Mouse (Mus musculus) retina, postnatal 7 days (tissue): Measurements from ENCODE around the gene Cd3eap.

Experiments used
- DNase-seq: peaks from one replicate; pipeline ENCODE4 v3.0.0-alpha.2; 2012; ENCODE audit warnings: low read depth, low spot score

Gene Cd3eap

GRCm38 (mm10) chr7:19359299-19359891 is at the start of gene Cd3eap, which contains the start of gene Ppp1r13l:
Gene Cd3eap (minus strand): TSS chr7:19359483.
Gene Ppp1r13l (plus strand): TSS chr7:19359749.
- peak; percentile 78 for DNase-seq

- DNase-seq, result peak; percentile 74
Observed at GRCm38 (mm10) chr7:19405417-19405816, 46.1 kb upstream of the Cd3eap start.

DNA sequence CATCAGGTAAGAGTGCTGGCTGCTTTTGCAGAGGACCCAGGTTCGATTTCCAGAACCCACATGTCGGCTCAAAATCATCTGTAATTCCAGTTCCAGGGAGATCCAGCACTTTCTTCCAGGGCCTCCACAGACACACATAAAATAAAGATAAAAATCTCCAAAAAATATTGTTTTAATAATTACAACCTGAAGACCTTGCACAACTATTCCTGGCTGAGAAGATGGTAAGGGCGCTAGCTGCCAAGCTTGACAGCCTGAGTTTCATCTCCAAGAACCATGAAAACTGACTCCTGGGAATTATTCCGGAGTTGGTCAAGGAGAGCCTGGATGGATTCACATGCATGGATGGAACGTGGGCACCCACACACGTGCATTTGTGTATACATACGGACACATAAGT is 45.2 kb upstream of the Cd3eap start, which contains the start of gene Ckm:
TSS of gene Ckm (plus strand) at position 301 of the 400 bp plus-strand sequence.
- DNase-seq, result no peak

DNA sequence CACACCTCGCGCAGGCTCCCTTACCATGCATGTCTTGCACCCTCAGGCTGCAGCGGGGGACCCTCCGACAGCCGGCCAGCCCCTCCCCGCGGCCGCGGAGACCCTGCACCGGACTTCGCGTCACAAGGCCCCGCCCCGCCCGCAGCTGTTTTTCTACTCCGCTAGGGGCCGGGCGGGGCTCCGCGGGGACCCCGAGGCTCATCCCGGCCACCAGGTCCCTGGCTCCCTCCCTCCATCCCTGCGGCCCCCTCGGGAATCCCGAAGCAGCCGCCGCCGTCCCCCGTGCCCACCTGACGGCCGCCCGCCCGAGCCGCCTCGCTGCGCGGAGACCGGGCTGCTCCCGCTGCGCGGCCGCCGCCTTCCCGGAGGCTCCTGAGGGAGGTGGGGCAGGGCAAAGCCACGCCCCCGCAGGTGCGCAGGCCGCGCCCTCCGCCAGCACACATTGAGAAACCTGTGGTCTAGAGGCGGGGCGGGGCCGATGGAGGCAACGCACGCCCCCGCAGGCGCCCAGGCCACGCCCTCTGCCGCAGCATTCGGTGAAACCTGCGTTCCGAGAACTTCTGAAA is 44.5 kb upstream of the Cd3eap start, which contains the start of gene Klc3:
TSS of gene Klc3 (minus strand) at position 374 of the 566 bp plus-strand sequence.
- no peak for DNase-seq

GRCm38 (mm10) chr7:19402535-19403112 is 43.3 kb upstream of the Cd3eap start:
- no peak for DNase-seq

DNA sequence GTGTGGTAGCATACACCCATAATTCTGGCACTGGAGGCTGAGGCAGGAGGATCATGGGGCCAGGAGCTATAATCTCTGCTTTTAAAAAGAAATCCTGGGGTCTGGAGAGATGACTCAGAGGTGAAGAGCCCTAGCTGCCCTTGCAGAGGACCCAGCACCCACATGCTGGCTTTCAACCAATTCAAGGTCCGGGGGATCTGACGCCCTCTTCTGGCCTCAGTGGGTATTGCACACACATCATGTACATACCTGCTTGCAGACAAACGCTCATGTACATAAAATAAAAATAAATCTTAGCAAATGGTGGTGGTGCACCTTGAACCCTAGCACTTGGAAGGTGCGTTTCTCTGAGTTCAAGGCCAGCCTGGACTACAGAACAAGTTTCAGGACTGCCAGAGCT is 41.7 kb upstream of the Cd3eap start:
- no peak for DNase-seq

DNA sequence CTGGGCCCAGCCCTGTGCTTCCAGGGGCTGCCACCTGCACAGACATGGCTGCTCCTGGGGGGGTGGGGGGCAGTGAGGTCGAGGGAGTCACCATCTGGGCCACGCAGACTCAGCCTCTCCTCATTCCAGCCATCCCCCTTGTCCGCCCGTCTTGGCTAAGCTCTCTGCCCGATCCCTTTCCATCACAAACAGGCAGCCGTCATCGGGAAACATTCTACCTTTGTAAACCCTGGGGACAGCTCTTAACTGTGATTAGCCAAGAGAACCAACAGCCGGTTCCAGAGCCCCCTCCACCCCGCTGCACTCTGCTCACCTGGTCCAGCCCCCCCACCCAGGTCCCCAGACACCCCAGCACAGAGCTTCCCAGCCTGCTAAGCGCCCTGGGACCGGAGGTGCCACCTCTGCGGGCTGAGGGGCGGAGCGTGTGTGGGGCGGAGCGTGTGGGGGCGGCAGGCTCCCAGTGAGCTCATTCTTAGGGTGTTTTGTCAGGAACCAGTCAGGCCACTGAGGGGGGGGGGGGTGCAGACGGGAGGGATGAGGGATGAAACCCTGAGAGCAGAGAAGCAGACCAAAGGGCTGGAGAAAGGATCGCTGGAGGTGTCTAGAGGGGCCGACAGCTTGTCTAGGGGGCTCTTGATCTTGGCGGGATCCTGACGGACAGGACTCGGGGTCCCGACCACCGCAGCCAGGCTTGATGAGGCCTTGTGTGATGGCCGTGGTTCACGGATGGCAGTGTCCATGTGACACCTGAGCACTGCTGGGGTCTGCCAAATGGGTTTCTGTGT is 40.4 kb upstream of the Cd3eap start:
- DNase-seq, result peak; percentile 73

GRCm38 (mm10) chr7:19394484-19394883 is 35.2 kb upstream of the Cd3eap start:
- DNase-seq, result no peak

- DNase-seq, result peak; percentile 90
Observed at GRCm38 (mm10) chr7:19388699-19389413, 29.6 kb upstream of the Cd3eap start.

GRCm38 (mm10) chr7:19383708-19384107 is 24.4 kb upstream of the Cd3eap start:
- no peak for DNase-seq

GRCm38 (mm10) chr7:19382166-19382541 is 22.9 kb upstream of the Cd3eap start:
- no peak for DNase-seq

GRCm38 (mm10) chr7:19381377-19382165 is 22.3 kb upstream of the Cd3eap start, which contains the start of gene Ercc2:
Gene Ercc2 (plus strand): TSS chr7:19382010.
- DNase-seq, result peak; percentile 99

DNA sequence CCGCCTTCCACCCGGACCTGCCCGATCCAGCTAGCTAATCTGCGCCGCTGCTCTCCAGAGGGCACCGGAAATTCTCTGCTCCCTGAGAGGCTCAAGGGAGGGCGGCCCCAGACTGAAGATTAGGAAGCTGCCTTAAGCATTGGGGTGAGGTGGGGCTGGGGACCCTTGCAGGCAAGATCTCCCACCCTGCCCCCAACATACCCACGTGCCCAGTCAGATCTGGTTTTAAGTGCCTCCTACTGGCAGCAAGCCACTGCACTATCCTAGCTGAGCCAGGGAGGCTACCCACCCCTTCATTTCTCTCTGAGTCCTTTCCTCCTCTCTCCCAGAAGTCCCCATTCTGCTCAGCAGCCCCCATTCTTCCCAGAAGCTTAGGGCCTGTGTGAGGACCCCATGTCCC is 18.8 kb upstream of the Cd3eap start:
- peak; percentile 73 for DNase-seq

- no peak for DNase-seq
Observed at GRCm38 (mm10) chr7:19376019-19376418, 16.7 kb upstream of the Cd3eap start.

DNA sequence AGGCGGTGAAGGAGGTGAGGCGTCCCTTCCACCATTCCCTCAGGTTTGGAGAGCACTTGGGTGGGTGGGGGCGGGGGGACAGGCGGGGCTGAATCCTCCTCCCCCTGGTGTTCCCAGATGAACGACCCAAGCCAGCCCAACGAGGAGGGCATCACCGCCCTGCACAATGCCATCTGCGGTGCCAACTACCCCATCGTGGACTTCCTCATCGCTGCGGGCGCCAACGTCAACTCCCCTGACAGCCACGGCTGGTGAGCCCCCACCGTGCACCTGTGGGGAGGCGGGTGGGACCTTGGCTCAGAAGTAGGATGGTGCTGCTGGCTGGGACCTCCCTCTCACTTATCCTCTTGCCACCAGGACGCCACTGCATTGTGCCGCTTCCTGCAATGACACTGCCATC is 16.1 kb upstream of the Cd3eap start:
- DNase-seq, result no peak

DNA sequence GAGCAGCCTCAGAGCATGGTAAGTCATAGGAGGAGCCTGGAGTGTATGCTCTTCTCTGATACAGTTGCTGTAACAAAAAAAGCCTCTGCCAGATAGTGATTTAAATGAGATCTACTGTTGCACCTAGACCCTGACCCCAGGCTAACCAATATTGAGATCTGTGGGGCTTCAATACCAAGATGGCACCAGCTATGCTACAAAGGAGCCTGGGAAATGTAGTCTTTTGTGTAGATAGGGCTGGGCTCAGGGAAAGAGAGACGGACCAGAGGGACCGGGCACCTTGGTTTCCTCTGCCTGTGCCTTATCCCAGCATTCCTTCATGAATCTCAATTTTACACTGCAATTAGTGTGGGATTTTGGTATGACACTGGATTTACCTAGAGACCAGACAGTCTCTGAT is 14.1 kb upstream of the Cd3eap start:
- no peak for DNase-seq

DNA sequence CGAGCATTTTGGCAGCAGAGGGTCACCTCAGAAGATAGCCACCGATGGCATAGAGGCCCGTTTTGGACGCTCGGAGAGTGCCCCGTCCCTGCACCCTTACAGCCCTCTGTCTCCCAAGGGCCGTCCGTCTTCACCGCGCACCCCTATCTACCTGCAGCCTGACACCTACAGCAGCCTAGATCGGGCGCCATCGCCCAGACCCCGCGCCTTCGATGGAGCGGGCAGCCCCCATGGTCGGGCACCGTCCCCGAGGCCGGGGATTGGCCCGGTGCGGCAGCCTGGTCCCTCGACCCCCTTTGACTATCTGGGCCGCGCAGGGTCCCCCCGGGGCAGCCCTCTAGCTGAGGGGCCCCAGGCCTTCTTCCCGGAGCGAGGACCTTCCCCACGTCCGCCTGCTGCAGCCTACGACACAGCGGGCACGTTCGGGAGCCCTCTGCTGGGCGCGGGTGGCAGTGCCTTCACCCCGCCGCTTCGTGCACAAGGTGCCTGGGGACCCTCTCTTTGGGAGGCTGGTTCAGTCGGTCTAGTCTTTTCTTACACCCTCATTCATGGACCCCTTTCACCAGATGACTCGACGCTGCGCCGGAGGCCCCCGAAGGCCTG is 10.6 kb upstream of the Cd3eap start:
- DNase-seq, result no peak

DNA sequence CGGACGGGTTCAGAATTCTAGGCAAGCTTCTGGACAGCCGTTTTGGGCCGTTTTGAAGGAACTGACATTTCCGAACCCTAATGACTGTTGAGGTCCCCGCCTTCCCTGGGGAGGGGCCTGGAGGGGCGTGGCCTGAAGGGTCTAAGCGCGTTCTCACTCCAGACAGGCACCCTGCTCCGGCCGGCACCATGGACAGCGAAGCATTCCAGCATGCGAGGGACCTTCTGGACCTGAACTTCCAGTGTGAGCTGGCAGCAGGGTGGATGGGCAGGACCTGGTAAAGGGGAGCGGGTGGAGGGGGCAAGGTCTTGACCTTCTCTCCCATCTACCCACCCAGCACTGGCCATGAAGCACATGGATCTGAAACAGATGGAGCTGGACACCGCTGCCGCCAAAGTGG is 9.1 kb upstream of the Cd3eap start:
- DNase-seq, result no peak

DNA sequence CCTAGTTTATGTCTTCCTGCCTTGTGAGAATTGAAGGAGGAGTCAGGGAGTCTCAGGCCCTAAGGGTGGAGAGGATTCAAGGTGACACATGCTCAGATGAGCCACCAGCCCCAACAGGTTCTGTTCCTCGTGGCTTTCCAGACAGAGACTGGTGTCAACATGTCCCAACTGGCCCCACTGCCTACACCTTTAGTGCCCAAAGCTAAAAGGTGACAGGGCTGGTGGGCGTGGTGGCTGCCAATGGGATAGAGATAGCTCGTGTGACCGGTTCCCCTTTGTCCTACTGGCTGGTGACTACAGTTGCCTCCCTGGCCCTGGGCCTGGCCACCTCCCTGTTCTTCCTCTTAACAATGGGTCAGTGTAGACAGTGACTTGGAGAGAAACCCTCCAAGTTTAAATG is 6.1 kb upstream of the Cd3eap start:
- DNase-seq, result no peak

DNA sequence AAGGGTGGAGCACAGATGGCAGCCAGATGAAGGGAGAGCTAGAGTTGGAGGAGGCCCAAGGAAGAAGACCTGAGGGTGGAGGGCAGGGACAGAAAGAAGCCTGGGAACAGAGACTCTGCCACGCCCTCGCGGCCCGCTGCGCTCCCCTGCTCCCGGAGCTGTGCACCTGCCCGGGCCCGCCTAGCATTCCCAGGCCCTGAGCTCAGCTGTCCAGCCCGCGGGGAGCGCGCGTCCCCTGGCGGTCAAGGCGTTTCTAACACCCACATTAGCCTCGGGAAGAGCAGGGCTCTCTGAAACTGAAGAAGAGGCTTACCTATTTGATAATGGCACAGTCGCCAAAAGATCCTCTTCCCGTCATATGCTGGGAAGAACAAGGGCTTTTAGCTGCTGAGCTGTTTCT is 4.6 kb upstream of the Cd3eap start:
- DNase-seq, result no peak
